Comparison of ENCODE assay signal across 9 mouse cellular contexts in the genomic region with DNA sequence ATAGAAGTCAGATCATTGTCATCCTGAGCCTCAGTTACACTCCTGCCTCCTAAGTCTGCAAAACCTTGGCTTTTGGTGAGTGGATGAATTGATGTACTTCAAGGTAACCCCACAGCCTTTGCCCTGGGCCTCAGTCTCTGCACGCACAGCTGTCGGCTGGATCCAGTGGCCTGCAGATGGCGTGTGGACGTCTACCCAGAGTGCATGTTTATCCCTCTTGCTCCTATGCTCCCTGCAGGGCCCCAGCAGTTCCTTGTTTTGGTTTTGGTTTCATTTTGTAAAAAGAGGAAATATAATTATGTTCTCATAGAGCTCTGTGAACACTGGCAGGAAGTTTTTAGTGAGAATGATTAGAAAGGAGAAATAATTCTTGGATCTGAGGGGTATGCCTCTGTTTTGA. TPM values are rescaled to one million over a fixed set of nuclear protein-coding genes. Genes with fewer than 3 reads are reported as not detected.
DNase-seq lines count a peak whose midpoint lies in the region; ATAC-seq lines count a peak whose summit lies in the region.
"Had no signal": no experiment of that assay in that cellular context is flagged by ENCODE, and none has a peak within 500 bp of the region (broad histone marks: within the 10 kb centered on the region; RNA-seq: fewer than 3 reads in every experiment).

No protein-coding gene starts in this region.

- no peak overlapping the region for H3K4me3 ChIP-seq in kidney, embryonic 16.5 days (ENCODE audit: low read length)
- no peak overlapping the region for H3K4me3 ChIP-seq in midbrain, embryonic 16.5 days (ENCODE audit: low read depth, low read length)
- H3K4me3 ChIP-seq: neural tube, embryonic 13.5 days had no signal

- H3K36me3 ChIP-seq in kidney, embryonic 16.5 days (ENCODE audit: insufficient read depth, low read length), result no peaks in the 10 kb centered on the region
- H3K36me3 ChIP-seq in midbrain, embryonic 16.5 days (ENCODE audit: control insufficient read depth, insufficient read depth, low read length), result no peaks in the 10 kb centered on the region
- H3K36me3 ChIP-seq: neural tube, embryonic 13.5 days had no signal

- peak overlapping the region; percentile 48; the same call in 1 of the 2 replicates for H3K27ac ChIP-seq in kidney, embryonic 16.5 days (ENCODE audit: low read length)
- H3K27ac ChIP-seq in midbrain, embryonic 16.5 days (ENCODE audit: low read length), result no peak overlapping the region
- H3K27ac ChIP-seq: neural tube, embryonic 13.5 days had no signal

- H3K4me1 ChIP-seq in kidney, embryonic 16.5 days (ENCODE audit: insufficient read depth, low read length), result peaks cover 15% of the 10 kb centered on the region
- 0 out of 2 replicates have a peak, but pooled peaks cover 2% of the 10 kb centered on the region for H3K4me1 ChIP-seq in midbrain, embryonic 16.5 days (ENCODE audit: control insufficient read depth, insufficient read depth, low read length)

- no peaks in the 10 kb centered on the region for H3K27me3 ChIP-seq in kidney, embryonic 16.5 days (ENCODE audit: insufficient read depth, low read length)
- no peaks in the 10 kb centered on the region for H3K27me3 ChIP-seq in midbrain, embryonic 16.5 days (ENCODE audit: control insufficient read depth, insufficient read depth, low read depth, low read length)
- H3K27me3 ChIP-seq: neural tube, embryonic 13.5 days had no signal

- peak; percentile 80 for ATAC-seq in kidney, embryonic 16.5 days (ENCODE audit: low FRiP score, low TSS enrichment)
- no peak for ATAC-seq in midbrain, embryonic 16.5 days

- DNase-seq in cerebellum, postnatal 10 days, result peak; percentile 36 to 47
- DNase-seq in cerebellum, adult 9-10 months, result no peak
- DNase-seq in NIH3T3 (ENCODE audit: low read depth), result peak; percentile 56
- DNase-seq in gastrocnemius, adult 18-20 months (ENCODE audit: low spot score), result peak; percentile 39
- peak; percentile 74 to 77 for DNase-seq in lung, postnatal 4 days
- DNase-seq in yolk sac, embryonic 10.5 days (ENCODE audit: low spot score), result peak; percentile 29

- no peak overlapping the region for H3K4me2 ChIP-seq in kidney, embryonic 16.5 days (replicated peaks; ENCODE audit: low read depth, low read length)
- H3K4me2 ChIP-seq in midbrain, embryonic 16.5 days (ENCODE audit: low read length), result no peak overlapping the region
- H3K4me2 ChIP-seq: neural tube, embryonic 13.5 days had no signal

- WGBS in kidney, embryonic 16.5 days, result 23% methylated on average over 4 of the region's 4 CpGs
- 71% methylated on average over 4 of the region's 4 CpGs for WGBS in midbrain, embryonic 16.5 days

- H3K9ac ChIP-seq in kidney, embryonic 16.5 days (replicated peaks; ENCODE audit: low read length), result no peak overlapping the region
- H3K9ac ChIP-seq in midbrain, embryonic 16.5 days (ENCODE audit: low read depth, low read length), result no peak overlapping the region
- H3K9ac ChIP-seq: neural tube, embryonic 13.5 days had no signal

- H3K9me3 ChIP-seq in kidney, embryonic 16.5 days (ENCODE audit: low read length), result no peaks in the 10 kb centered on the region
- H3K9me3 ChIP-seq in midbrain, embryonic 16.5 days (replicated peaks; ENCODE audit: control insufficient read depth, low read length, poor library complexity, severe bottlenecking), result no peaks in the 10 kb centered on the region
- H3K9me3 ChIP-seq: neural tube, embryonic 13.5 days had no signal

RNA-seq across cellular contexts. Expression of a gene that starts 46.4 kb away (rescaled TPM):
- 10 to 100 TPM; 54.6 to 62.0 TPM for total RNA-seq in gastrocnemius, adult 18-20 months (2021)
- 82.9 and 88.1 TPM in 2 replicates for polyA plus RNA-seq in kidney, embryonic 16.5 days (2015; fragmentation: Nextera tagmentation; extraction: Ambion mirVana)
- 112 and 125 TPM in 2 replicates for polyA plus RNA-seq in midbrain, embryonic 16.5 days (2015; fragmentation: Nextera tagmentation; extraction: Ambion mirVana)
